Mouse (Mus musculus): ENCODE data around the gene Pced1b.
A peak's percentile ranks its signal among the peaks of the same experiment; 100 is the strongest.

The Pced1b gene

GRCm38 (mm10) chr15:97287436-97288143 lies 40.7 kb downstream of the Pced1b start:
- no peak for DNase-seq

GRCm38 (mm10) chr15:97288690-97289089 lies 41.8 kb downstream of the Pced1b start:
- DNase-seq, result no peak

- DNase-seq, result no peak
These were observed 42.3 kb downstream of the Pced1b start for GRCm38 (mm10) chr15:97289176-97289575.

- no peak for DNase-seq
These were observed 43.4 kb downstream of the Pced1b start for GRCm38 (mm10) chr15:97290351-97290750.

GRCm38 (mm10) chr15:97291291-97292050 lies 44.6 kb downstream of the Pced1b start:
- DNase-seq, result peak; percentile 34

GRCm38 (mm10) chr15:97307935-97308334 lies 61.0 kb downstream of the Pced1b start:
- no peak for DNase-seq

GRCm38 (mm10) chr15:97309533-97309932 lies 62.6 kb downstream of the Pced1b start:
- no peak for DNase-seq

GRCm38 (mm10) chr15:97310251-97310650 lies 63.3 kb downstream of the Pced1b start:
- DNase-seq, result no peak

GRCm38 (mm10) chr15:97311211-97311610 lies 64.3 kb downstream of the Pced1b start:
- no peak for DNase-seq

GRCm38 (mm10) chr15:97311937-97312336 lies 65.0 kb downstream of the Pced1b start:
- DNase-seq, result no peak

- DNase-seq, result no peak
These were observed 68.0 kb downstream of the Pced1b start for GRCm38 (mm10) chr15:97314720-97315421.

GRCm38 (mm10) chr15:97315422-97315757 lies 68.5 kb downstream of the Pced1b start:
- DNase-seq, result no peak

- no peak for DNase-seq
These were observed 71.6 kb downstream of the Pced1b start for GRCm38 (mm10) chr15:97318365-97319001.

GRCm38 (mm10) chr15:97322821-97323220 lies 75.9 kb downstream of the Pced1b start:
- no peak for DNase-seq

GRCm38 (mm10) chr15:97323466-97323865 lies 76.6 kb downstream of the Pced1b start:
- DNase-seq, result no peak

- DNase-seq, result no peak
These were observed 77.4 kb downstream of the Pced1b start for GRCm38 (mm10) chr15:97324311-97324710.

- DNase-seq, result no peak
These were observed 80.7 kb downstream of the Pced1b start for GRCm38 (mm10) chr15:97327500-97328081.

- no peak for DNase-seq
These were observed 85.7 kb downstream of the Pced1b start for GRCm38 (mm10) chr15:97332582-97332981.

GRCm38 (mm10) chr15:97337636-97338352 lies 90.9 kb downstream of the Pced1b start:
- no peak for DNase-seq

GRCm38 (mm10) chr15:97338377-97339060 lies 91.6 kb downstream of the Pced1b start:
- DNase-seq, result peak; percentile 37

GRCm38 (mm10) chr15:97342336-97342735 lies 95.4 kb downstream of the Pced1b start:
- no peak for DNase-seq

GRCm38 (mm10) chr15:97342945-97343344 lies 96.0 kb downstream of the Pced1b start:
- no peak for DNase-seq
